Mouse (Mus musculus): Measurements from ENCODE around the gene Arhgap45.

GRCm38 (mm10) chr10:79974087-79974486 is 42.4 kb upstream of the Arhgap45 start:
- TF ChIP-seq CTCF (IDR thresholded peaks at IDR 0.05; ENCODE audit: low read depth) (no peak), EP300 (optimal IDR thresholded peaks at IDR 0.05) (no peak)

Measured in stomach, postnatal 0 days (tissue).